Mouse (Mus musculus) E14TG2a.4 (cell line): Measurements from ENCODE around the gene Daglb.
"Not testable (repeated sequence)": the region's sequence is repeated elsewhere in the genome, so short reads cannot be mapped to it uniquely, and the experiment has no call there.

Source experiments
- H3K27me3 ChIP-seq: 2 replicates; pipeline ENCODE4 v1.6.1; 2014; ENCODE audit warnings: low read length, control low read depth; ENCODE audit not compliant: insufficient read depth
- H3K36me3 ChIP-seq: 2 replicates; pipeline ENCODE4 v1.6.1; 2014; ENCODE audit warnings: low read length, control low read depth; ENCODE audit not compliant: insufficient read depth
- H3K4me1 ChIP-seq: replicated peaks from 2 replicates; pipeline ENCODE4 v1.6.1; 2014; ENCODE audit warnings: low read depth, low read length, control low read depth
- H3K4me3 ChIP-seq: replicated peaks from 2 replicates; pipeline ENCODE4 v1.5.1; 2014; ENCODE audit warnings: mild to moderate bottlenecking, low read length
- H3K9me3 ChIP-seq: 2 replicates; pipeline ENCODE4 v1.6.1; 2014; ENCODE audit warnings: low read length, control low read depth
- CTCF ChIP-seq: conservative IDR thresholded peaks from 2 replicates; pipeline ENCODE4 v1.5.1; 2014; ENCODE audit warnings: low read length
- NANOG ChIP-seq: IDR thresholded peaks from 2 replicates; pipeline ENCODE4 v1.6.1; 2014; ENCODE audit warnings: borderline replicate concordance, low read length, mixed read lengths
- POU5F1 ChIP-seq: IDR thresholded peaks from 2 replicates; pipeline ENCODE4 v1.6.1; 2014; ENCODE audit warnings: low read length, borderline replicate concordance

Gene Daglb

GRCm38 (mm10) chr5:143493163-143493562 is 28.8 kb downstream of the Daglb start:
- no peak overlapping the region for H3K4me3 ChIP-seq
- H3K27me3 ChIP-seq, result no peaks in the 10 kb centered on the region
- no peaks in the 10 kb centered on the region for H3K9me3 ChIP-seq
- no peak for TF ChIP-seq CTCF
- TF ChIP-seq NANOG, result no peak
- TF ChIP-seq POU5F1, result no peak
- H3K36me3 ChIP-seq, result no peaks in the 10 kb centered on the region
- H3K4me1 ChIP-seq, result no peaks in the 10 kb centered on the region; the same call in 1 of the 2 replicates

GRCm38 (mm10) chr5:143495708-143496107 is 31.3 kb downstream of the Daglb start:
- Histone ChIP-seq H3K4me3 (no peak overlapping the region), H3K36me3 (no peaks in the 10 kb centered on the region), H3K4me1 (peaks cover 20% of the 10 kb centered on the region), H3K9me3 (no peaks in the 10 kb centered on the region), H3K27me3 (no peaks in the 10 kb centered on the region)
- no peak for TF ChIP-seq CTCF
- no peak for TF ChIP-seq NANOG
- TF ChIP-seq POU5F1, result no peak

DNA sequence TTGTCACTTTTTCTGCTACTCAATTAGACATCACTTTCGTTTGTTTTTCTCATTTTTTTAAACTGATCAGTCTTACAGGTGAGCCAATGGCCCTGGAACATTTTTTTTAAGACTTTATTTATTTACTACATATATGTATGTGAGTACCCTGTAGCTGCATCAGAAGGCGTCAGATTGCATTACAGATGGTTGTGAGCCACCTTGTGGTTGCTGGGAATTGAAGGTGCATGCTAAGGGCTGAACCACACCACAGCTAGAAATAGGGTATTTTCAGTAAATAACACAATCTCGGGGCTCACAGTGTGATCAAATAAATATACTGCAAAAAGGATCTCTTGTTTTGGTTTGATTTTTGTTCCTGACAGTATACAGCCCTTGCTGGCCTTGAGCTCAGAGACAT is 33.1 kb downstream of the Daglb start:
- H3K4me3 ChIP-seq, result no peak overlapping the region
- TF ChIP-seq NANOG (no peak), CTCF (no peak), POU5F1 (no peak)
- no peaks in the 10 kb centered on the region for H3K27me3 ChIP-seq
- no peaks in the 10 kb centered on the region for H3K9me3 ChIP-seq
- H3K36me3 ChIP-seq, result no peaks in the 10 kb centered on the region
- H3K4me1 ChIP-seq, result peaks cover 30% of the 10 kb centered on the region

- H3K4me3 ChIP-seq, result no peak overlapping the region
- TF ChIP-seq NANOG (no peak), POU5F1 (no peak), CTCF (no peak)
- H3K36me3 ChIP-seq, result peaks cover 13% of the 10 kb centered on the region
Measured at GRCm38 (mm10) chr5:143499197-143499596, 34.8 kb downstream of the Daglb start.

GRCm38 (mm10) chr5:143499686-143500085 is 35.3 kb downstream of the Daglb start:
- H3K4me3 ChIP-seq, result no peak overlapping the region
- no peak for TF ChIP-seq NANOG
- no peak for TF ChIP-seq POU5F1
- TF ChIP-seq CTCF, result no peak
- peaks cover 16% of the 10 kb centered on the region for H3K36me3 ChIP-seq
- H3K4me1 ChIP-seq, result peaks cover 36% of the 10 kb centered on the region
- no peaks in the 10 kb centered on the region for H3K9me3 ChIP-seq
- no peaks in the 10 kb centered on the region for H3K27me3 ChIP-seq

More at GRCm38 (mm10) chr5:143499197-143499596, 34.8 kb downstream of the Daglb start:
- no peaks in the 10 kb centered on the region for H3K9me3 ChIP-seq
- peaks cover 35% of the 10 kb centered on the region for H3K4me1 ChIP-seq
- no peaks in the 10 kb centered on the region for H3K27me3 ChIP-seq

- Histone ChIP-seq H3K4me1 (peaks cover 38% of the 10 kb centered on the region), H3K4me3 (0 out of 2 replicates have a peak overlapping the region, but pooled peaks have one; percentile 10), H3K36me3 (peaks cover 26% of the 10 kb centered on the region)
- H3K27me3 ChIP-seq, H3K9me3 ChIP-seq: not testable (repeated sequence)
Measured at GRCm38 (mm10) chr5:143500711-143501110, 36.3 kb downstream of the Daglb start.

DNA sequence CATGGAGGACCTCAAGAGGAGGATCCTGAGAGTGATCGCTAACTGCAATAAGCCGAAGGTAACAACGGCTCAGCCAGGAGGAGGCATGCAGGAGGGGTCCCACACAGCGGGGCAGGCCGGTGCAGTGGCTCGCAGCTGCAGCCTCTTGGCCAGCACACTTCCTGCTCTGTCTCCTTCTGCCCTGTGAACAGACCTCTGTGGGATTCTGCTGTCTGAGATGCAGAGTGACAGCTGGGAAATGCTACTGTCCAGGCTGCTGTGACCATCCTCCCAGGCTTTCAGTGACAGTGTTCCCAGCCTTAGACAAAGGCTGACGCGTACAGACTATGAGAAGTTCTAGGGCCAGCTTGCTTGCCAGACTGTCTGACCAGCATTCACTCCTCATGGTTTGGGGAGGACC is 36.8 kb downstream of the Daglb start:
- no peaks in the 10 kb centered on the region for H3K9me3 ChIP-seq
- H3K4me1 ChIP-seq, result peaks cover 38% of the 10 kb centered on the region
- no peaks in the 10 kb centered on the region for H3K27me3 ChIP-seq
- H3K4me3 ChIP-seq, result 0 out of 2 replicates have a peak overlapping the region, but pooled peaks have one; percentile 10
- no peak for TF ChIP-seq NANOG
- no peak for TF ChIP-seq CTCF
- no peak for TF ChIP-seq POU5F1
- peaks cover 31% of the 10 kb centered on the region for H3K36me3 ChIP-seq

GRCm38 (mm10) chr5:143501649-143502048 is 37.3 kb downstream of the Daglb start:
- peaks cover 36% of the 10 kb centered on the region for H3K36me3 ChIP-seq
- peaks cover 38% of the 10 kb centered on the region for H3K4me1 ChIP-seq
- no peaks in the 10 kb centered on the region for H3K27me3 ChIP-seq
- no peaks in the 10 kb centered on the region for H3K9me3 ChIP-seq
- no peak for TF ChIP-seq POU5F1
- no peak for TF ChIP-seq NANOG
- no peak for TF ChIP-seq CTCF
- H3K4me3 ChIP-seq, result no peak overlapping the region

DNA sequence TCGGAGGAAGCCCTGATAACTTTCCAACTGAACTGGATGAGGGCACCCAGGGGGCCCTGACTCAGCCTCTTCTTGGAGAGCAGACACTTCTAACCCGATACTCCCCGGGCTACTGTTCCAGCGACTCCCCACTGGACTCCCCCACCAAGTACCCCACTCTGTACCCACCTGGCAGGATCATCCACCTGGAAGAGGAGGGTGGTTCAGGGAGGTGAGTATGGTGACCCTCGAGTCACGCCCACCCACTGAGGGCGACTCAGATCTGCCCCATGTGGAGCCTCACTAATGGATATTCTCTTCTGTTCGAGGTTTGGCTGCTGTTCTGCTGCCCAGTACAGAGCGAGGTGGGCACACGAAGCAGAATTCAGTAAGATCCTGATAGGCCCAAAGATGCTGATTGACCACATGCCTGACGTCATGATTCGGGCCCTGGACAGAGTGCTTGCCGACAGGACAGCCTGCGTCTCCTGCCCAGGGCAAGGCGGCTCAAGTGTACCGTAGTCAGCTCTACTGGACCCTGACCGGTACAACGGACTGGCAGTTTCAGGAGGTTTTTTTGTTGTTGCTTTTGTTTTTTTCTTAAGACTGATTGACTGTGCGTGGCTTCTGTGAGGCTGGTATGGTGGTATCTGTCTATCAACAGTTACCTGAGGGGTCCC is 38.6 kb downstream of the Daglb start:
- Histone ChIP-seq H3K36me3 (peaks cover 49% of the 10 kb centered on the region), H3K4me1 (peaks cover 43% of the 10 kb centered on the region), H3K9me3 (no peaks in the 10 kb centered on the region), H3K4me3 (no peak overlapping the region), H3K27me3 (no peaks in the 10 kb centered on the region)
- no peak for TF ChIP-seq CTCF
- no peak for TF ChIP-seq NANOG
- no peak for TF ChIP-seq POU5F1

- Histone ChIP-seq H3K4me1 (peaks cover 47% of the 10 kb centered on the region), H3K9me3 (no peaks in the 10 kb centered on the region), H3K36me3 (peaks cover 57% of the 10 kb centered on the region), H3K27me3 (no peaks in the 10 kb centered on the region), H3K4me3 (no peak overlapping the region)
- TF ChIP-seq CTCF, result no peak
- TF ChIP-seq POU5F1, result no peak
Measured at GRCm38 (mm10) chr5:143503740-143504139, 39.4 kb downstream of the Daglb start.
